Mouse (Mus musculus): ENCODE measurements around the gene Pik3ip1. TPM values are rescaled to one million over a fixed set of nuclear protein-coding genes. Genes with fewer than 3 reads are reported as not detected.
A peak's percentile ranks its signal among the peaks of the same experiment; 100 is the strongest.

Pik3ip1 gene
- polyA plus RNA-seq, 1 experiment from 2014 or later = 10.8 TPM

DNA sequence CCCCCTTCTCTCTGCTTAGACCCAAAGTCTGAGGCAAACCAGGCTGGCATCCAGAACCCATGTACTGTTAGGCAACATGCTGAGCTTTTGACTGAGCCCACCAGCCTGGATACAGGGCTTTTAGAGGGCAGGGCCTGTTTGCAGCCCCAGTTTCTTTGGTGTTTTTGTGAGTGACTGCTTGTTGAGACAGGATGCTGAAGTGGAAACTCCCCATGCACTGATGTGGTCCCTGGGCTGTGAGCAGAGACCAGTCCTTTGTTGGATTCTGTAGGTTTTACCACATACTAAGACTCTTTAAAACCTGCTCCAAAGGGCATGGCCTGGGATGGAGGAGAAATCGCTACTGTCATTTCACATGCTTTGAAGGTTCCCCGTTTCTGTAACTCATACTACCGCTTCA is 14.7 kb downstream of the Pik3ip1 start:
- no peaks in the 10 kb centered on the region for H3K9me3 ChIP-seq
- no peak overlapping the region for H3K4me2 ChIP-seq
- H3K36me3 ChIP-seq = peaks cover 33% of the 10 kb centered on the region; the same call in 1 of the 2 replicates
- H3K27me3 ChIP-seq = no peaks in the 10 kb centered on the region
- peaks cover 17% of the 10 kb centered on the region for H3K4me1 ChIP-seq
- H3K4me3 ChIP-seq = no peak overlapping the region
- no peak overlapping the region for H3K27ac ChIP-seq
- no peak overlapping the region for H3K9ac ChIP-seq
- ATAC-seq (ENCODE audit: borderline replicate concordance, extremely low read depth, low FRiP score, low TSS enrichment) = no peak
- 83% methylated on average over 3 of the region's 3 CpGs for WGBS

DNA sequence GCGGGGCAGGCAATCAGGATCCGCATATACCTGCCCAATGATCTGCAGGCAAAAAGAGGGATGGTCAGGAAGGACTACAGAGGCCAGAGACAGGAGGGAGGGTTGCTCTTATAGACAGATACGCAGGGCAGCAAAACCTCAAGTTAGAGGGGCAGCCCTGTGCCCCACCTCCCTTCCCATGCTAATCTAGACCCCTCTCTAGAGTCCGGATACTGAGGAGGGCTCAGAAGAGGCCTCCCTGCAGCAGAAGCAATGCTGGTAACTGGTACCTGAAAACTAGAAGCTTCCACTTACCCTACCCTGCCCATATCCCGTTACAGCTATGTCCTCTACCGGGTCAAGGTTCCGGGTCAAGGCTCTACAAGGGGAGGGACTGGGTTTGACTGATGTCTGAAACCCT is 16.1 kb downstream of the Pik3ip1 start:
- H3K9me3 ChIP-seq = no peaks in the 10 kb centered on the region
- ATAC-seq (ENCODE audit: borderline replicate concordance, extremely low read depth, low FRiP score, low TSS enrichment) = no peak
- 89% methylated on average over 7 of the region's 7 CpGs for WGBS
- H3K4me2 ChIP-seq = no peak overlapping the region
- H3K4me1 ChIP-seq = peaks cover 17% of the 10 kb centered on the region
- H3K4me3 ChIP-seq = no peak overlapping the region
- H3K9ac ChIP-seq = no peak overlapping the region
- H3K36me3 ChIP-seq = peaks cover 46% of the 10 kb centered on the region
- H3K27ac ChIP-seq = no peak overlapping the region
- no peaks in the 10 kb centered on the region for H3K27me3 ChIP-seq

DNA sequence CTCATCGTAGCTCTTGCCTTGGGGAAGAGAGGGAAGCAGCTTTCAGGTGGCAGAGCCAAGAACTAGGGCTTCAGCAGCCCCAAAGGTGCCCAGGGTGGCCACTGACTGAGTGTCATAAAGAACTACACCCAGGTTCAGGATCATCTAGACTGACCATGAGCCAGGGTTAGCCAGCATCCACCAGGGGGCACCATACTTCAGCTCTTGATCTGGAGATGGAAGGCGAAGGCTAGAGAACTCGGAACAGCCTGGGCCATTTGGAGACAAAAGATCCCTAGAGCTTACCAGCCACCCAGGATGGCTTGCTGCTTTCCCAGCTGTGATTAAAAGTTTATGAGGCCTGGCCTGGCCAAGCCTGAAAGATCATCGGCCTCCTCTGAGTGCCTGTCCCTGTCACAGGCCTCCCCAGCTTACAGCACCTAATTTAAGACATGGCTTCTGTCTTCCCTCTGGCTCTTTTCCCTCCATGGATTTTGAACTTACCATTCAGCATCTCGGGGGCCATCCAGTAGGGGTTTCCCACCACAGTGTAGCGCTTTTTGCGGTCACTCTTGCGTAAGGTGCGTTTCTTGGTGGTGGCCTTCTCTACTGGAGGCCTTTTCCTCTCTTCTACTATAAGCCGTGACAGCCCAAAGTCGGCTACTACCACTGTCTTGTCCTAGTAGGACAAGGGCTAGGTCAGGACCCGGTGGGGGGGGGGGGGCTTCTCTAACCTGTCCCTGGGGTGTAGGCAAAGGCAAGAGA is 17.1 kb downstream of the Pik3ip1 start:
- Histone ChIP-seq H3K27ac (no peak overlapping the region), H3K9ac (no peak overlapping the region), H3K36me3 (peaks cover 53% of the 10 kb centered on the region), H3K27me3 (no peaks in the 10 kb centered on the region), H3K4me2 (no peak overlapping the region), H3K4me1 (peaks cover 17% of the 10 kb centered on the region), H3K4me3 (no peak overlapping the region), H3K9me3 (no peaks in the 10 kb centered on the region)
- 65% methylated on average over 12 of the region's 12 CpGs for WGBS
- peak; percentile 67; the same call in 1 of the 2 replicates for ATAC-seq (ENCODE audit: borderline replicate concordance, extremely low read depth, low FRiP score, low TSS enrichment)

DNA sequence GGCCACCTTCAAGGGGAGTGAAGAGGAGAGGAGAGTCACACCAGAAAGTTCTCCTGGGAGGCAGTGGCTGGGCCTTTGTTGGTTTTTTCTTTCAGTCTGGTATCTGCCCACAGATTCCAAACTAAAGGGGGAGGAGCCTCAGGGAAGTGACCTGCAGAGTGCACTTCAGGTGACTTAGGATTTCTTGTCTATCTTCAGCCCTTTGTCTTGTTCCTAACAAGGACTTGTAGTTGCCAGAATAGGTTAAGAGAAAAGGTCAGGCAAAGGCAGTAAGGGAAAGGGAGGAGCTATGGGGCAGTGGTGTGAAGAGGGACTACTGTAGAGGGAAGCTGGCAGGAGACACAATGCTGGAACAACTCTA is 17.6 kb downstream of the Pik3ip1 start:
- H3K27me3 ChIP-seq = no peaks in the 10 kb centered on the region
- no peak for ATAC-seq (ENCODE audit: borderline replicate concordance, extremely low read depth, low FRiP score, low TSS enrichment)
- H3K4me3 ChIP-seq = no peak overlapping the region
- peaks cover 57% of the 10 kb centered on the region for H3K36me3 ChIP-seq
- 0 out of 2 replicates have a peak overlapping the region, but pooled peaks have one; percentile 37 for H3K27ac ChIP-seq
- H3K4me1 ChIP-seq = peaks cover 17% of the 10 kb centered on the region
- H3K9ac ChIP-seq = no peak overlapping the region
- H3K9me3 ChIP-seq = no peaks in the 10 kb centered on the region
- no peak overlapping the region for H3K4me2 ChIP-seq

DNA sequence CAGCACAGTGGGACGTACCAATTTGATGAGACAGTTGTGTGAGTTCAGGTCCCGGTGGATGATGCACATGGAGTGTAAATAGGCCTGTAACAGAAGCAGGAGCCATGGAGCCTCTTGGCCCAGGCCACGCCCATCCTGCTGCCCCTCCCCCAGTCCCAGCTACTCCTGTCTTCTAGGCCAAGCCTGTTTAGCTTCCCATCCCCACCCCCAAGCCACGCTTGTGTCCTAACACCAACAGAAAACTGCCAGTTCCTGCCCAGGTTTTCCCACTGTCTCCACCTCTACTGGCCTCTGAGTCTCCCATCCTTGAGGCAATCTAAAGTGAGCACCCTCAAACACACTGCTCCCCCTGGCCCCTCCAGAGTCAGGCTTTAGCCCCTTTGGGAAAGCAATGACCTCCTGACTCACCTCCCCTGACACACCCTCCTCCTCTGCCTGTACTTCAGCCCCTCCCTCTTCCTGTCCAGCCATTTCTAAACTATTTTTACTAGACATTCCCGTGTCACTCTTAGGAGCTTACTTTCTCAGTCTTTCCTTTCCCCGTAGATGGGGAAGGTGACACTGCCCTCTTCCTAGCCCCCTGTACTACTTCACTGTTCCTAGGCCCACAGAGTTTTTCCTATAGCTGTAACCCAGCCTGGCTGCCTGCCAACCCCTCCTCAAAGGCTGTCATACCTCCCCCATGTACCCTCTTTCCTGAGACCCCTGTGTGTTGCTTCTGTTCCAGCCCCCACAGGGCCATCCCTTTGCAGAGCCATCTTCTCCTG is 18.6 kb downstream of the Pik3ip1 start:
- peaks cover 17% of the 10 kb centered on the region for H3K4me1 ChIP-seq
- 25% methylated on average over 6 of the region's 6 CpGs for WGBS
- H3K4me3 ChIP-seq = no peak overlapping the region
- no peak overlapping the region for H3K9ac ChIP-seq
- peak overlapping the region; percentile 37 for H3K27ac ChIP-seq
- no peak overlapping the region for H3K4me2 ChIP-seq
- ATAC-seq (ENCODE audit: borderline replicate concordance, extremely low read depth, low FRiP score, low TSS enrichment) = peak; percentile 17; the same call in 1 of the 2 replicates
- peaks cover 60% of the 10 kb centered on the region for H3K36me3 ChIP-seq
- H3K27me3 ChIP-seq = no peaks in the 10 kb centered on the region
- no peaks in the 10 kb centered on the region for H3K9me3 ChIP-seq

DNA sequence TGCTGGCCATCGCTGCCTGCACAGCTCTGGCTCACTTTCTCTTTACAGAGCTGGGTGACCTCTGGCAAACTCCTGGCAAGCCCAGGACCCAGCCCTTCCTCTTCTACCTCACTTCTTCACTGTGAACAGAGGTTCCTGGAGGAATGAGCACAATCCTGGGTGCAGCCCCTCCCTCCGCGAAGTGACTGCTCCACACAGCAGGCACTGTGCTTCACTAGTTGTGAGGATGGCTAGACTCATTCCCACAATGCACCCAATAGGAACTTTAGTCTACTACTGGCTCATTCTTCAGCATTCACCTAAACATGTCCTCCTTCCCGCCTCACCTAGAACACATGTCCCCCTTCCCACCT is 19.1 kb downstream of the Pik3ip1 start:
- Histone ChIP-seq H3K36me3 (peaks cover 61% of the 10 kb centered on the region), H3K4me1 (peaks cover 17% of the 10 kb centered on the region), H3K27me3 (no peaks in the 10 kb centered on the region), H3K9me3 (no peaks in the 10 kb centered on the region), H3K27ac (peak overlapping the region; percentile 37), H3K4me2 (no peak overlapping the region), H3K4me3 (no peak overlapping the region), H3K9ac (no peak overlapping the region)
- ATAC-seq (ENCODE audit: borderline replicate concordance, extremely low read depth, low FRiP score, low TSS enrichment) = no peak
- 80% methylated on average over 4 of the region's 4 CpGs for WGBS

DNA sequence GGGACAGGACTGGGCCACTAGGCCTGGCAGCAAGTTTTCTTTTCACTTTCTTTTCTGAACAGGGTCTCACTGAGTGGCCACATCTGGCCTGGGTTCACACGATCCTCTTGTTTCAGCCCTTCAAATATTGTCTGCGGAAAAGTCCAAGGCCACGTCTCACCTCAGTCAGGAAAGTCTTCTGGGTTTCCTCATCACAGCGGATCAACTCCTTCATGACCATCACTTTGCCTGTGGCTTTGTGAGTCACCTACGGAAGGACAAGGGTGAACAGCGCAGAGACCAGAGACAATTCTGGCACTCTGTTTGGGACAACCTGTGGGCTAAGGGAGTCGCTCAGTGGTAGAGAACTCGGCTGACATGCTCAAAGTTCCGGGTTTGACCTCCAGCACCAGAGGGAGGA is 21.9 kb downstream of the Pik3ip1 start:
- WGBS = 90% methylated on average over 9 of the region's 9 CpGs
- no peak for ATAC-seq (ENCODE audit: borderline replicate concordance, extremely low read depth, low FRiP score, low TSS enrichment)
- Histone ChIP-seq H3K27ac (no peak overlapping the region), H3K36me3 (peaks cover 60% of the 10 kb centered on the region), H3K4me2 (no peak overlapping the region), H3K4me3 (no peak overlapping the region), H3K9ac (no peak overlapping the region), H3K4me1 (peaks cover 17% of the 10 kb centered on the region), H3K27me3 (no peaks in the 10 kb centered on the region), H3K9me3 (no peaks in the 10 kb centered on the region)

DNA sequence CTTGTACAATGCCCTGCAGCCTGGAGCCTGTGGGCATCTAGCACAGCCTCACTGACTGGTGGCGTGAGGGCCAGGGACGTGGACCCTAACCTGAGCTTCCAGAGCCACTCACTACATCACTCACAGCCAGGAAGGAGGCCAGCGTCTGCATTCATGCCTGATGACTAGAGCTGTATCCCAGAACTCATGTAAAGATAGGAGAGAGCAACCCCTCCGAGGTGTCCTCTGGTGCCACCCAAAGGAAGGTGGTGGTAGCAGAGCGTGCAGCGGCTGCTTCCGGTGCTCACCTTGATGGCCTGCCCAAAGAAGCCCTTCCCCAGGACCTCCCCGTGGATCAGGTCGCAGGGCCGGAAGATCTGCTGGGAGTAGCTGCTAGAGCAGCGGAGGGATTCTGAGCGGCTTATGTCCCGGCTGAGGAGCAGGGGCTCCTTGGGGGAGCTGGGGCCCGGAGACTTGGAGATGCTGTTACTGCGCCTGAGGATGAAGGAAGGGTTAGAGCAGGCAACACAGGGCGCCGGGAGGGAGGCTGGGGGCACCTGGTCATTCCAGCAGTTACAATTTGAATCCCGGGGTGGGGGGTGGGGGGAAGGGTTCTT is 22.9 kb downstream of the Pik3ip1 start:
- peaks cover 14% of the 10 kb centered on the region for H3K4me1 ChIP-seq
- H3K9ac ChIP-seq = no peak overlapping the region
- H3K36me3 ChIP-seq = peaks cover 67% of the 10 kb centered on the region
- H3K4me2 ChIP-seq = no peak overlapping the region
- WGBS = 56% methylated on average over 18 of the region's 18 CpGs
- no peak overlapping the region for H3K4me3 ChIP-seq
- H3K27me3 ChIP-seq = no peaks in the 10 kb centered on the region
- ATAC-seq (ENCODE audit: borderline replicate concordance, extremely low read depth, low FRiP score, low TSS enrichment) = no peak
- H3K27ac ChIP-seq = no peak overlapping the region
- no peaks in the 10 kb centered on the region for H3K9me3 ChIP-seq

DNA sequence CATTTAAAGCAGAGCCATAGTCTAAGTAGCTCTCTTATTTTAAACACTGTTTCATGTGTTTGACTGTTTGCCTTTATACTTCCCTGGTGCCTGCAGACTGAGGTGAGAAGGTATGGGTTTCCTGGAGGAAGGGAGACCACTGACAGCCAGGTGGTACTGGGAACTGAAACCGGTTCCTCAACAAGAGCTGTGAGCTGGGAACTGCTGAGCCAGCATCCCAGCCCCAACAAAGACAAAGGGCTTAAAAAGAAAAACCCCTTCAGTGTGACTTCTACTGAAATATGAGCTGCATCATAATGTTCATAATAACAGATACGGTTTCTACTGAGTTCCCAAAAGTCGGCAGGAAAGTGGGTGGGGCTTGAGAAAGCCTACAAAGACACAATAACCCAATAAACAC is 32.7 kb downstream of the Pik3ip1 start:
- ATAC-seq (ENCODE audit: borderline replicate concordance, extremely low read depth, low FRiP score, low TSS enrichment) = no peak
- Histone ChIP-seq H3K27me3 (no peaks in the 10 kb centered on the region), H3K4me3 (no peak overlapping the region), H3K9me3 (no peaks in the 10 kb centered on the region), H3K4me1 (no peaks in the 10 kb centered on the region), H3K4me2 (no peak overlapping the region), H3K27ac (no peak overlapping the region), H3K9ac (no peak overlapping the region), H3K36me3 (peaks cover 31% of the 10 kb centered on the region)
- WGBS = 65% methylated on average over 3 of the region's 3 CpGs

DNA sequence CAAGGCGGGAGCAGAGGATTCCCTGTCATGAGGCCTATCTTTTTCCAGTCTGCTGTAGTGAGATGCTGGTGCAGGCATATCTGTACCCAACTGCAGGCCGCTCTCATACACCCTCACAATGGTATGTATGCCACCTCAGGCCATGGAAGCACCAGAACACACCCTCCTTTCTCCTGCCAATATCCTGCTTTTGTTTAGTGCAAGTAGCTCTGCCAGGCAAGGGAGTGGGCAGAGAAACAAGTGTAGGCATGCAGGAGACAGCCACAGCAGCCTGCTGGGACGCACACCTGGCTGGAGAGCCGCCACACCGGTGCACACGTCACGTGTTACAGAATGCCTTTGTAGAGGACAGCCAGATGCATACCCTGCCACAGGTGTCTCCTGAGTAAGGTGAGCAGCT is 36.2 kb downstream of the Pik3ip1 start:
- Histone ChIP-seq H3K27ac (no peak overlapping the region), H3K4me3 (no peak overlapping the region), H3K27me3 (no peaks in the 10 kb centered on the region), H3K36me3 (0 out of 2 replicates have a peak, but pooled peaks cover 8% of the 10 kb centered on the region), H3K9ac (no peak overlapping the region), H3K4me1 (peaks cover 26% of the 10 kb centered on the region), H3K4me2 (no peak overlapping the region), H3K9me3 (no peaks in the 10 kb centered on the region)
- no peak for ATAC-seq (ENCODE audit: borderline replicate concordance, extremely low read depth, low FRiP score, low TSS enrichment)
- 88% methylated on average over 7 of the region's 7 CpGs for WGBS

DNA sequence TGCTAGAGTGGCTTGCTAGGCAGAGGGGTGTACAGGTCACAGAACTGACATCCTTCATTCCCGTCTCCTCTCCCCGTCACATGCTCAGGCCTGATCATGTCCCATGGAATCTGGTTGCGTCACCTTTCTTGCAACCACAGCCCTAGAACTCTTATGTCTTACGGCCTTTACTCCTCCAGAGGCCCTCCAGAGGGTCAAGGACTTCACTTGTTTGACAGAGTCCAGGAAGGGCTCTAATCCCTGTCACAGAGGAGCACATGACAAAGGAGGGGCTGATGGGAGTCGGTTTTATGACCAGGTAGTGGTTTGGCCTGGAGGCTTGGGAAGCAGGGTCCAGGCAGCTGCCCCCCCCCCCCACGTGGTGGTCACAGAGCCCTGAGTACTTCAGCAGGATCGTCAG is 38.8 kb downstream of the Pik3ip1 start:
- no peak for ATAC-seq (ENCODE audit: borderline replicate concordance, extremely low read depth, low FRiP score, low TSS enrichment)
- 36% methylated on average over 7 of the region's 7 CpGs for WGBS

DNA sequence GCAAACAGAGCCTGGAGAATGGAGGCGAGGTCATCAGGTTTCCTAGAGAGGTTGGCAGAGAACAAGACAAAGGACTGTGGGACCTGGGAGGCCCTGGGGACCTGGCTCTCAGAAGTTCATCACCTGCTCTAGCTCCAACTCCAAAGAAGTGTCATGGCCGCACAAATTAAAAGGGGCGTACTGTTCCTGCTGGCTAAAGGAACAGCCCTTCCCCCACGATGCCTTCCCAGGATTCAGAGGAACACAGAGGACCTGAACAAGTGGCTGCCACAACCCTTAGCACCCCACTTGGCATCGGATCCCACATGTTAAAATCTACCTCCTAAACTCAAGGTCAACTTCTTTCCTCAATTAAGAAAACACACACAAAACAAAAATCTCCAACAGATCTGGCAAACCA is 39.2 kb downstream of the Pik3ip1 start:
- Histone ChIP-seq H3K4me1 (peaks cover 47% of the 10 kb centered on the region), H3K27ac (peak overlapping the region; percentile 8; the same call in 1 of the 2 replicates), H3K4me3 (0 out of 2 replicates have a peak overlapping the region, but pooled peaks have one; percentile 1), H3K9ac (no peak overlapping the region), H3K9me3 (no peaks in the 10 kb centered on the region), H3K4me2 (peak overlapping the region; percentile 93; the same call in 1 of the 2 replicates), H3K36me3 (no peaks in the 10 kb centered on the region), H3K27me3 (no peaks in the 10 kb centered on the region)
- ATAC-seq (ENCODE audit: borderline replicate concordance, extremely low read depth, low FRiP score, low TSS enrichment) = no peak
- 47% methylated on average over 5 of the region's 5 CpGs for WGBS

More for the DNA sequence above, 38.8 kb downstream of the Pik3ip1 start:
- Histone ChIP-seq H3K9ac (no peak overlapping the region), H3K4me1 (peaks cover 43% of the 10 kb centered on the region), H3K4me3 (no peak overlapping the region), H3K9me3 (no peaks in the 10 kb centered on the region), H3K27ac (0 out of 2 replicates have a peak overlapping the region, but pooled peaks have one; percentile 8), H3K36me3 (no peaks in the 10 kb centered on the region), H3K4me2 (peak overlapping the region; percentile 93; the same call in 1 of the 2 replicates), H3K27me3 (no peaks in the 10 kb centered on the region)
